Mouse (Mus musculus) neural tube, embryonic 12.5 days (tissue): Measurements from ENCODE around the gene Cfl1. TPM values are rescaled to one million over a fixed set of nuclear protein-coding genes. Genes with fewer than 3 reads are reported as not detected.

Experiments
- ATAC-seq: fragments of 200-750 bp; cut with Nextera tagmentation; 2 replicates; pipeline ENCODE4 v1.8.0; 2017; ENCODE audit warnings: low read depth, mild to moderate bottlenecking, moderate TSS enrichment, moderate library complexity; ENCODE audit not compliant: low FRiP score
- H3K27ac ChIP-seq: fragments of 300-500 bp; sonication (generic); 2 replicates; pipeline ENCODE4 v1.5.1; 2016
- H3K27me3 ChIP-seq: fragments of 300-500 bp; sonication (generic); replicated peaks from 2 replicates; pipeline ENCODE4 v1.6.1; 2016; ENCODE audit warnings: mild to moderate bottlenecking
- H3K36me3 ChIP-seq: fragments of 300-500 bp; sonication (generic); 2 replicates; pipeline ENCODE4 v1.6.1; 2016; ENCODE audit warnings: mild to moderate bottlenecking
- H3K4me1 ChIP-seq: fragments of 300-500 bp; sonication (generic); 2 replicates; pipeline ENCODE4 v1.6.1; 2016
- H3K4me2 ChIP-seq: fragments of 300-500 bp; sonication (generic); replicated peaks from 2 replicates; pipeline ENCODE4 v1.6.1; 2016; ENCODE audit warnings: mild to moderate bottlenecking
- H3K4me3 ChIP-seq: fragments of 300-500 bp; sonication (generic); 2 replicates; pipeline ENCODE4 v1.5.1; 2016
- H3K9ac ChIP-seq: fragments of 300-500 bp; sonication (generic); 2 replicates; pipeline ENCODE4 v1.6.1; 2016; ENCODE audit warnings: mild to moderate bottlenecking
- H3K9me3 ChIP-seq: fragments of 300-500 bp; sonication (generic); 2 replicates; pipeline ENCODE4 v1.6.1; 2016; ENCODE audit warnings: mild to moderate bottlenecking
- WGBS: fragments of 180-500 bp; shearing (Covaris S2); methylation state at CpG from one replicate; pipeline ENCODE4 v1.1.7; 2016; 5-methylcytosine and 5-hydroxymethylcytosine counted together
- polyA plus RNA-seq: library from polyadenylated mRNA; unstranded; fragments of >200 nt; fragmentation: Nextera tagmentation; extraction: Ambion mirVana; gene quantifications from 2 replicates; pipeline ENCODE4 v1.2.1, GENCODE M21; 2016

Gene Cfl1
- polyA plus RNA-seq, 1 experiment from 2014 or later: 3,361 TPM

- H3K9me3 ChIP-seq: no peaks in the 10 kb centered on the region
- H3K27me3 ChIP-seq: no peaks in the 10 kb centered on the region
- 46% methylated on average over 5 of the region's 5 CpGs for WGBS
- peaks cover 8% of the 10 kb centered on the region for H3K36me3 ChIP-seq
- no peak for ATAC-seq
- H3K4me1 ChIP-seq: peaks cover 24% of the 10 kb centered on the region
- H3K4me2 ChIP-seq: no peak overlapping the region
- H3K9ac ChIP-seq: no peak overlapping the region
- no peak overlapping the region for H3K27ac ChIP-seq
- no peak overlapping the region for H3K4me3 ChIP-seq
These were observed 18.4 kb upstream of the Cfl1 start for GRCm38 (mm10) chr19:5471846-5472245.

DNA sequence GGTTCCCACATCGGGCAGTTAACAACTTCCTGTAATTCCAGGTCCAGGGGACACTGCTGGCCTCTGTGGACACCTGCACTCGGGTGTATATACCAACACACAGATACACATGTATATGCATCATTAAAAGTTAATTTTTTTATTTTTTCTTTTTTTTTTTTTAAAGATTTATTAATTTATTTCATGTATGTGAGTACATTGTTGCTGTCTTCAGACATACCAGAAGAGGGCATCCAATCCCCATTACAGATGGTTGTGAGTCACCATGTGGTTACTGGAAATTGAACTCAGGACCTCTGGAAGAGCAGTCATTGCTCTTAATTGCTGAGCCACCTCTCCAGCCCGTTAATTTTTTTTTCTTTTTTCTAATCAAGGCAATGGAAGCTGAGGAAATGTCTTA lies 17.4 kb upstream of the Cfl1 start:
- no peak for ATAC-seq
- Histone ChIP-seq H3K36me3 (0 out of 2 replicates have a peak, but pooled peaks cover 3% of the 10 kb centered on the region), H3K4me1 (peaks cover 24% of the 10 kb centered on the region), H3K9me3 (no peaks in the 10 kb centered on the region), H3K4me2 (no peak overlapping the region; the same call in 1 of the 2 replicates), H3K9ac (no peak overlapping the region), H3K4me3 (no peak overlapping the region), H3K27me3 (no peaks in the 10 kb centered on the region), H3K27ac (no peak overlapping the region)
- 81% methylated on average over 3 of the region's 3 CpGs for WGBS

- WGBS: 2% methylated on average over 22 of the region's 22 CpGs
- Histone ChIP-seq H3K9me3 (no peaks in the 10 kb centered on the region), H3K4me1 (peaks cover 24% of the 10 kb centered on the region), H3K36me3 (peaks cover 10% of the 10 kb centered on the region; the same call in 1 of the 2 replicates), H3K27me3 (no peaks in the 10 kb centered on the region), H3K9ac (peak within 1 kb of the TSS; percentile 85), H3K4me2 (peak within 1 kb of the TSS; percentile 98), H3K27ac (peak within 1 kb of the TSS; percentile 32; the same call in 1 of the 2 replicates), H3K4me3 (peak within 1 kb of the TSS; percentile 61)
- 0 out of 2 replicates have a peak, but pooled peaks have one; percentile 45 for ATAC-seq
These were observed 16.5 kb upstream of the Cfl1 start, which contains the start of gene Efemp2 for GRCm38 (mm10) chr19:5473720-5474119. Gene Efemp2 (plus strand): TSS chr19:5473954.

- peak overlapping the region; percentile 61 for H3K4me3 ChIP-seq
- H3K4me1 ChIP-seq: peaks cover 24% of the 10 kb centered on the region
- 1% methylated on average over 65 of the region's 68 CpGs for WGBS
- H3K27ac ChIP-seq: peak overlapping the region; percentile 32; the same call in 1 of the 2 replicates
- peaks cover 11% of the 10 kb centered on the region; the same call in 1 of the 2 replicates for H3K36me3 ChIP-seq
- peak overlapping the region; percentile 85 for H3K9ac ChIP-seq
- H3K27me3 ChIP-seq: no peaks in the 10 kb centered on the region
- ATAC-seq: peak; percentile 67
- H3K9me3 ChIP-seq: no peaks in the 10 kb centered on the region
- peak overlapping the region; percentile 98 for H3K4me2 ChIP-seq
These were observed 15.8 kb upstream of the Cfl1 start for GRCm38 (mm10) chr19:5474281-5475068.

DNA sequence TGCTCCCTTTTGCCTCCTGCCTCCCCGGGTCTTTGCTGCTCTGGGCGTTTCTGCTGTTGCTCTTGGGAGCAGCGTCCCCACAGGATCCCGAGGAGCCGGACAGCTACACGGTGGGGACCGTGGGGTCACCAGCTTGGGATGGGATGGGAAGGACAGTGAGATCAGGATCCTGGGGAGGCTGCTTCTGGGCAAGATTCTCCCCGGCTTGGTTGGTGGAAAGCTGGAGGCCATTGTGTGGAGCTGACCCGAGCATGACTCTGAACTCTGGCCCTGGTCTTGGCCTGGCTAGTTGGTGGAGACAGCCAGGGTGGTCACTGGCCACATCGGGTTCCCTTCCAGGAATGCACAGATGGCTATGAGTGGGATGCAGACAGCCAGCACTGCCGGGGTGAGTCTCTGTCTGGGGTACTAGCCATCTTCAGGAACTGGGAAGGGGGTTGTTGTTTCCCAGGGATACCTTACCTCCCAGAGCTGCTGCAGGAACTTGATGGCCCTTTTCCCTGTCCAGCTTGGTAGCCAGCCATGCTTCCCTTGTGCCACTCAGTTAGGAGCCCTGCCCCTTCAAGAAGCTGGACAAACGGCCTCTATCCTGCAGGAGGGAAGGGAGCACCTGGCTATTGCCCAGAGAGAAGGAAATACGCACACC lies 15.1 kb upstream of the Cfl1 start:
- peaks cover 11% of the 10 kb centered on the region; the same call in 1 of the 2 replicates for H3K36me3 ChIP-seq
- WGBS: 21% methylated on average over 13 of the region's 13 CpGs
- H3K4me2 ChIP-seq: peak overlapping the region; percentile 98
- peak overlapping the region; percentile 85 for H3K9ac ChIP-seq
- H3K9me3 ChIP-seq: no peaks in the 10 kb centered on the region
- no peaks in the 10 kb centered on the region for H3K27me3 ChIP-seq
- H3K4me1 ChIP-seq: peaks cover 24% of the 10 kb centered on the region
- H3K4me3 ChIP-seq: peak overlapping the region; percentile 61
- 0 out of 2 replicates have a peak, but pooled peaks have one; percentile 14 for ATAC-seq
- peak overlapping the region; percentile 32; the same call in 1 of the 2 replicates for H3K27ac ChIP-seq

GRCm38 (mm10) chr19:5477004-5477667 lies 13.1 kb upstream of the Cfl1 start:
- H3K27ac ChIP-seq: no peak overlapping the region
- no peaks in the 10 kb centered on the region for H3K9me3 ChIP-seq
- H3K4me2 ChIP-seq: no peak overlapping the region
- peaks cover 24% of the 10 kb centered on the region for H3K4me1 ChIP-seq
- H3K27me3 ChIP-seq: no peaks in the 10 kb centered on the region
- no peak for ATAC-seq
- no peak overlapping the region for H3K4me3 ChIP-seq
- H3K36me3 ChIP-seq: peaks cover 22% of the 10 kb centered on the region
- 79% methylated on average over 10 of the region's 10 CpGs for WGBS
- H3K9ac ChIP-seq: no peak overlapping the region

DNA sequence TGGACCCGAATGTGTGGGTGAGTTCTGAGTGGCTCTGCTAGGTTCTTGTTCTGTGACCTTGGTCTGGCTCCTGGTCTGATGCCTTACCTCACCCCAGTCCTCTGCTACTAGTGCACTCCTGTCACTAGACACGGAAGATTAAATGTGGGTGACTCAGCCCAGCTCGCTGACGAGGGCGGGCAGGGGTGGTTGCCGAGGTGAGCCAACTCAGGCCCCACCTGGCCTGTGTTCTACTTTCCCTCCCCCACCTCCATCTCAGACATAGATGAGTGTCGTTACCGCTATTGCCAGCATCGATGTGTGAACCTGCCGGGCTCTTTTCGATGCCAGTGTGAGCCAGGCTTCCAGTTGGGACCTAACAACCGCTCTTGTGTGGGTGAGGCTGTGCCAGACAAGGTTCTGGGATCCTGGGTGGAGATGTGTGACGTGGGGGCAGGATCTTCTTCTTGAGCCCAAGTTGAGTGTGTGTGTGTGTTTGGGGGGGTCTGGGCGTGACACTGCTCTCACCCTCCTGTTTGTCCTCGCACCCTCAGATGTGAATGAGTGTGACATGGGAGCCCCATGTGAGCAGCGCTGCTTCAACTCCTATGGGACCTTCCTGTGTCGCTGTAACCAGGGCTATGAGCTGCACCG lies 12.5 kb upstream of the Cfl1 start:
- H3K4me1 ChIP-seq: peaks cover 24% of the 10 kb centered on the region
- H3K27ac ChIP-seq: no peak overlapping the region
- no peaks in the 10 kb centered on the region for H3K9me3 ChIP-seq
- H3K36me3 ChIP-seq: peaks cover 29% of the 10 kb centered on the region
- 91% methylated on average over 18 of the region's 18 CpGs for whole genome bisulfite sequencing
- H3K4me2 ChIP-seq: no peak overlapping the region
- no peak overlapping the region for H3K9ac ChIP-seq
- H3K27me3 ChIP-seq: no peaks in the 10 kb centered on the region
- no peak for ATAC-seq
- H3K4me3 ChIP-seq: no peak overlapping the region

DNA sequence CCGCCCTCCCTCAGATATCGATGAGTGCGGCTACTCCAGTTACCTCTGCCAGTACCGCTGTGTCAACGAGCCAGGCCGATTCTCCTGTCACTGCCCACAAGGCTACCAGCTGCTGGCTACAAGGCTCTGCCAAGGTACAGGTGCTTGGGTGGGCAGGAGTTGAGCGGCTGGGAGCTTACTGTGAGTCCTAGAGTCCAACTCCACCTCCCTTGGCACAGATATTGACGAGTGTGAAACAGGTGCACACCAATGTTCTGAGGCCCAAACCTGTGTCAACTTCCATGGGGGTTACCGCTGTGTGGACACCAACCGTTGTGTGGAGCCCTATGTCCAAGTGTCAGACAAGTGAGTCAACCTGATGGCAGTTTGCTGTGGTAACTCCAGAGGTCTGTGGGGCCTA lies 10.2 kb upstream of the Cfl1 start:
- H3K36me3 ChIP-seq: peaks cover 51% of the 10 kb centered on the region
- 93% methylated on average over 10 of the region's 10 CpGs for WGBS

DNA sequence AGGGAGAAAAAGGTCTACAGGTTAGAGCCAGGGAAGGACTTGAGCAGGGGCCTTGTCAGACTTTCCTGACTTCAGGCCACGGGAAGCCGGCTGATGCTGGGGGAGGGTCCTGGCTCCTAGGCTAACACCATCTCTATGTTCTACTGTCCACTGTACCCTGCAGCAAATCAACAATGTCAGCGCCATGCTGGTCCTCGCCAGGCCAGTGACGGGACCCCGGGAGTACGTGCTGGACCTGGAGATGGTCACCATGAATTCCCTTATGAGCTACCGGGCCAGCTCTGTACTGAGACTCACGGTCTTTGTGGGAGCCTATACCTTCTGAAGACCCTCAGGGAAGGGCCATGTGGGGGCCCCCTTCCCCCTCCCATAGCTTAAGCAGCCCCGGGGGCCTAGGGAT lies 8.9 kb upstream of the Cfl1 start:
- Histone ChIP-seq H3K4me1 (no peaks in the 10 kb centered on the region), H3K9me3 (no peaks in the 10 kb centered on the region), H3K4me2 (no peak overlapping the region), H3K27me3 (no peaks in the 10 kb centered on the region), H3K36me3 (peaks cover 64% of the 10 kb centered on the region), H3K4me3 (no peak overlapping the region), H3K9ac (no peak overlapping the region), H3K27ac (no peak overlapping the region)
- ATAC-seq: no peak
- 90% methylated on average over 10 of the region's 10 CpGs for WGBS

More for the DNA sequence above, 10.2 kb upstream of the Cfl1 start:
- ATAC-seq: no peak
- Histone ChIP-seq H3K9me3 (no peaks in the 10 kb centered on the region), H3K4me1 (peaks cover 10% of the 10 kb centered on the region), H3K4me2 (no peak overlapping the region), H3K27ac (no peak overlapping the region), H3K27me3 (no peaks in the 10 kb centered on the region), H3K9ac (no peak overlapping the region), H3K4me3 (no peak overlapping the region)

GRCm38 (mm10) chr19:5483386-5484359 lies 6.6 kb upstream of the Cfl1 start:
- H3K4me2 ChIP-seq: no peak overlapping the region
- H3K9me3 ChIP-seq: no peaks in the 10 kb centered on the region
- H3K4me1 ChIP-seq: peaks cover 12% of the 10 kb centered on the region
- 94% methylated on average over 19 of the region's 19 CpGs for WGBS
- no peak overlapping the region for H3K4me3 ChIP-seq
- H3K27me3 ChIP-seq: no peaks in the 10 kb centered on the region
- H3K9ac ChIP-seq: no peak overlapping the region
- H3K27ac ChIP-seq: no peak overlapping the region
- no peak for ATAC-seq
- peaks cover 54% of the 10 kb centered on the region for H3K36me3 ChIP-seq

DNA sequence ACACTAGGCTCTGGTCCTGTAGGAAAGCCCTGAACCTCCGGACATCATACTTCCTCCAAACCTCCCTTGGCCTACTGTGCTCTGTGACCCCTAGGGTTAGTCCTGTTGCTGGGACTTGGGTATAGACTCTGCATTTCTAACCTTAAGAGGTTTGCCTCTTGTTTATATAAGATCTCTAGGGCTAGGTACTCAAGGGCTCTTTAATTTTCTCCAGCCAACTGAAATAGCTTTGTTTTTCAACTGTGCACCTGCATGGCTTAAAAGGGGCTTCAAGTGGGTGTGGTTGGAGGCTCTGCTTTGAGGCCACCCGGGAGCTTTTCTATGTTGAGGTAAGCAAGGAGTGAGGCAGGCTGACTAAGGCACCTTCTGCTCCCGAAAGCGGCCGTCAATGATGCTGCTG lies 5.8 kb upstream of the Cfl1 start:
- ATAC-seq: no peak

More for the DNA sequence above, 5.8 kb upstream of the Cfl1 start:
- H3K4me1 ChIP-seq: peaks cover 12% of the 10 kb centered on the region
- 87% methylated on average over 5 of the region's 5 CpGs for WGBS
- H3K4me2 ChIP-seq: no peak overlapping the region
- no peak overlapping the region for H3K9ac ChIP-seq
- no peak overlapping the region for H3K27ac ChIP-seq
- peaks cover 53% of the 10 kb centered on the region for H3K36me3 ChIP-seq
- no peak overlapping the region for H3K4me3 ChIP-seq
- no peaks in the 10 kb centered on the region for H3K9me3 ChIP-seq
- H3K27me3 ChIP-seq: no peaks in the 10 kb centered on the region
